Mouse (Mus musculus) ES-E14 (cell line): ENCODE results near the gene Ppt1.

Experiments
- CHD2 ChIP-seq: IDR thresholded peaks from 2 replicates; pipeline ENCODE4 v1.6.1; 2014; ENCODE audit warnings: mild to moderate bottlenecking, low read depth, low read length, inconsistent platforms
- MAFK ChIP-seq: IDR thresholded peaks from 2 replicates; pipeline ENCODE4 v1.6.1; 2014; ENCODE audit warnings: mild to moderate bottlenecking, low read depth, low read length, inconsistent platforms; ENCODE audit not compliant: insufficient read depth
- ZNF384 ChIP-seq: IDR thresholded peaks from 2 replicates; pipeline ENCODE4 v1.6.1; 2012; ENCODE audit warnings: low read depth, low read length, inconsistent platforms

GRCm38 (mm10) chr4:122870741-122871140 is 34.7 kb downstream of the Ppt1 start:
- no peak for TF ChIP-seq MAFK
- no peak for TF ChIP-seq CHD2
- no peak for TF ChIP-seq ZNF384
